Mouse (Mus musculus): Measurements from ENCODE around the gene Bms1. TPM values are rescaled to one million over a fixed set of nuclear protein-coding genes. Genes with fewer than 3 reads are reported as not detected.

The Bms1 gene
- total RNA-seq (2017): 67.5 and 69.5 TPM in 2 replicates

DNA sequence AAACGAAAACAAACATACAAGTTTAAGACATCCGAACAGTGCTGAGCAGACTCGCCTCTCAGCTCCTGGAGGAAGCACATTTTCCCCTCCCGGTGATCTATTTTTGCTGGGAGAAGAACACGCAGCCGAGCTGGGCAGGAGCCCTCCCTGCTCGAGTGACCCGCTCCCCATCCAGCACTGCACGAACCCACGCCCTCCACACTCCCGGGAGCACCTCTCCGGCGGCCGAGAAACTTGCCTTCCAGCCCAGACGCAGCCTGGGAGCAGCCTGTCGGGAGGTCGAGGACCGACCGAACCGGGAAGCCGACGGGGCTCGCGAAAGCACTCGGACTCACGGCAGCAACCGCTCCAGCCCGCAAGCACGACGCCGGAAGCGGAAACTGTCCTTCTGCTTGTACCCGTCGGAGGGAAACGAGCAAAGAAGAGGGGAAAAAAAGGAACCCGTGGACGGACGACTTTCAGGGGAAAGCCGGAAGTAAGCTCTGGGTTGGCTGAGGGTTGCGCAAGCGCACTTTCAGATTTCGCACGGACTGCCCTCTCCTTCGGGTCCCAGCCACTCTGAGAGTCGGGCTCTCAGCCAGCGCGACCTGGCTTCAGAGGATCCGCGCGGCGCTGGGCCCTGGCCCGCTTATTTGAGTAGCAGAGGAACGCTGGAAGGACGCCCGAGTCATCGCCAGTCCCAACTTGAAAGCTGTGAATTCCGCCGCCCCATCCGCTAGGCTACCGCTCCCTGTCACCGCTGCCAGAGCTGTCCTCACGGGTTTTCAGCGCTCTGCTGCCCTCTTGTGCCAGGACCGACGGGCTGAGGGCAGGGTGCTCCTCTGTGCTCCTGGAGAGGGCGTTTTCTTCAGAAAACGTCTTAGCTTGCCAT, at the start of gene Bms1:
Gene Bms1 (minus strand): TSS at position 425 of the 871 bp plus-strand sequence.
- ATAC-seq (ENCODE audit: extremely low read depth, insufficient number of reproducible peaks, low FRiP score, poor library complexity, severe bottlenecking): peak; percentile 93

DNA sequence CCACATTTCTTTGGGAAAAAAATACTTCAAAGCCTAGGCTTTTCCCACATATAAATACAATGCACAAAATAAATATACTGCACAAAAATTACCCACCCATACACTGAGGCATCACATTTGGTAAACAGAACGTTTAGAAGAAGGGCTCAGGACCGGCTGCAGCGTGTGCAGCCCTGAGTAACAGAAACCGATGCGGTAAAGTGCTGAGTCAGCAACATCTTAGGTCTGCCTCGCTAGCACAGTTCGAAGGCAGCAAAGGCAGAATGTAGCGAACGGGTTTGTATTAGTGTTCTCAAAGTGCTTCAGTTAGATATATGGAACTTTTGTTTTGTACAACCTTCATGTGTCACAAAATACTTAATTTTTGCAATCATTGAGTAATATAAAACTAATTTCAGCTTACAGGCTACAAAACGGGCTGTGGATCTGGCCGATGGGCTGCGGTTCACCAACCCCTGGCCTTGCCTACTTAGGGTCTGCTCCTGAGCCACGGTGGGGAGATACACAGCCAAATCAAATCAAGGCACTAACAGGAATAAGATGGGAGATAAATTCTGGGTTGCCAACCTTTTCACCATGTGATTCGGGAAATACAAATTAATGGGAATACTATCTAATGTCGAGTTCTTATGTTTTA, 42.9 kb upstream of the Bms1 start:
- ATAC-seq (ENCODE audit: extremely low read depth, insufficient number of reproducible peaks, low FRiP score, poor library complexity, severe bottlenecking): no peak

DNA sequence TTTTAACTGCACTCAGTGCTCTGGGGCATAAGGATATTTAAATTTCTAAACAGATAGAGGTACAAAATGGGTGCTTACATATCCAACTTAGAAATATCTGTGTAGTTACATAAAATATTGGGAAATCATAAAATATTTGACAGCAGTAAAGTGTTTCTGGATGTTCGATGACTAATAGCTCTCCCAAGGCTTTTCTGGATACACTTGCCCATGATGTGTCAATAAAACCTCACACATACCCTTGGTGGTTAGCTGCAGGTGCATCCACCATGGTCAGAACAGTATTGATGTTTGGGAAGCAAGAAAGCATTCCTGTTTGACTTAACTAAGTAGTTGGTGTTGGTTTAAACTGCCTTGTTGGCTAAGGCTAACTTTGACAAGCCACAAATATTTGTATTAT, 38.5 kb upstream of the Bms1 start:
- ATAC-seq (ENCODE audit: extremely low read depth, insufficient number of reproducible peaks, low FRiP score, poor library complexity, severe bottlenecking): no peak

DNA sequence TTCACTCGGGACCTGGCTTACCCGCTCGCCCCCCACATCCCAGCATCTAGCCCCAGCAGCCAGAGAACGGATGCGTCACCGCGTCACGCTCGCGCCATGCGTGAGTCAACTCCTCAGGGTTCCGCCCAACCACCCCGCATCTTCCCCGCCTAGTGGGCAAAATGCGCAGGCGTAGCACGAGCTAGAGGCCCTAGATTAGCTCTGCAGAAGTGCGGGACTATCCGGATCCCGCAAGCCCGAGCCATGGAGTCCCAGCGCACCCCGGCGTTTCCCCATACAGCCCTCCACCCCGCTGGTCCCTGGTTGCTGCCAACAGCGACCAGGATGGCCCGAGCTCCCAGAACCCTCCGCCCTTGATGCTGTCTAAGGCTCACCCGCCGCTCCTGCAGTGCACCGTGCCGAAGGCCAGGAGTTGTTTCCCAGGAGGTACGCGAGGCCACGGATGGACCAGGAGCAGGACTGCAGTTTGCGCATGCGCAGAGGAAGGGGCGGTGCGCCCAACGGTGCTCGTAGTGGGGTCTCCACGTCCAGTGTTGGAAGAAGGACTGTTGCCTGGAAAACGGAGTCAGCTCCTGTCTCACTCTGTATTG, 35.9 kb upstream of the Bms1 start, which contains the start of gene Zfp248:
Gene Zfp248 (minus strand): TSS at position 487 of the 590 bp plus-strand sequence.
- peak; percentile 87 for ATAC-seq (ENCODE audit: extremely low read depth, insufficient number of reproducible peaks, low FRiP score, poor library complexity, severe bottlenecking)

DNA sequence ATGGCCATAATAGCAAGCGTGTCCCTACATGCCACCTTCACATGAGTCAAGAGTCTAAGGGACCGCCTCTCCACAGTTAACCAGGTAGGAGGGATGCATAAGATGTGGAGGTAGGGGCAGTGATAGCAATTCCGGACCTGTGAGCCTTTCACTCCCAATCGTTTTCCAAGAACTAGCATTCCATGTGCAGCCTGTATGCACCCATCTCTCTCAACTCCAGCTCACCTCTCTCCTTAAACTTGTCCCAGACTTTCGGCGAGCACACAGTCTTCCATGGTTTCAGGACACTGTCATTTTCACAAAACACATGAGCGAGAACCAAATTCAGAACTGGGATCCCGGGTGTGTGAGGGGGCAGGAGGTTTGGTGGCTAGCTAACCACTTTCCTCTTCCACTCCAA, 35.2 kb upstream of the Bms1 start:
- no peak for ATAC-seq (ENCODE audit: extremely low read depth, insufficient number of reproducible peaks, low FRiP score, poor library complexity, severe bottlenecking)

DNA sequence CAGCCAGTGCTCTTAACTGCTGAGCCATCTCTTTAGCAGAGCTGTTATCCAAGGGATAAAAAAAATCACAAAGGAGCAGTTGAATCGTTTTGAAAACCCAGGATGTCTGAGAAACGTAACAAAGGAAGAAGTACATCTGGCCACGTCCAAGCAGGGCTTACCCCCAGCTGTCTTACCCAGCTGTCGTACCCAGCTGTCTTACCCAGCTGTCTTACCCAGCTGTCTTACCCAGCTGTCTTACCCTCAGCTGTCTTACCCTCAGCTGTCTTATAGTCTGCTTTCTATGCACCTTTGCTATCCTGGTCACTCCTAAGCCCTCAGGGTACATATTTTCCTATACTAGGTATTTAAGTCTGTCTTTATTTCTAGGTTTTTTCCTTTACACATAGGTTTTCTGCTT, 12.2 kb upstream of the Bms1 start:
- no peak for ATAC-seq (ENCODE audit: extremely low read depth, insufficient number of reproducible peaks, low FRiP score, poor library complexity, severe bottlenecking)

DNA sequence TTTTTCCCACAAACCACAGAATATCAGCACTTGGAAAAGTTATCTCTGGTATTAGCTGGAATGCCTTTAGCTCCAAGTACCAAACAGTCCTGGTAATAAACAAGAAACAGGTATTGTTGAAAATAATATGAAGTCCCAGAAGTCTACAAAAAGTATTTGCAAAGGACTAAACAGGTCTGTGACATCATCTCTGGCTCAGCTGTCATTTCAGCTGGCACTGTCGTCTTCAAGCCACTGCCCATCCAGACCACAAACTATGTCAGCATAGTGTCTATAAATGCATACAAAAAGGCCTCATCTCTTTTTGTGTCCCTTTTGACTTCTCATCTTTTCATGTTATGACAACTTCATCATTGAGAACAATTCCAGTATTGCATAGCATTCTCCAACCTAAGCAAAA, 7.4 kb upstream of the Bms1 start:
- ATAC-seq (ENCODE audit: extremely low read depth, insufficient number of reproducible peaks, low FRiP score, poor library complexity, severe bottlenecking): no peak

DNA sequence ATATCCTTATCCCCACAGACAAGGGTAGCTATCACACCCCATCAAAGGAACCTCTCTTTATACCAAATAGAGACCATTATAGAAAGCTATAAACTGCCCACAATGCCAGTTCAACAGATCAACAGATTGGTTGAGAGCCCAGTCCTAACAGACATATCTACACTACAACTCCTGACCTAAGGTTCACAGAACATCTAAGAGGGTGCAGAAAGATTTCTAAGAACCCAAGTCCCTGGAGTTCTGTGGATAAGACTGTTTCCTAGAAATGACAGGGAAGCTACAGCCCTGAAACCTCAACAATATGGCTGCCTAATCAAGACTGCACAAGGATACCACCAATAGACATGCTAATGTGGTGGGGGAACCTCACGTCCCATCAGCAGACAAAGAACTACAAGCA, 8.8 kb downstream of the Bms1 start:
- ATAC-seq (ENCODE audit: extremely low read depth, insufficient number of reproducible peaks, low FRiP score, poor library complexity, severe bottlenecking): no peak

DNA sequence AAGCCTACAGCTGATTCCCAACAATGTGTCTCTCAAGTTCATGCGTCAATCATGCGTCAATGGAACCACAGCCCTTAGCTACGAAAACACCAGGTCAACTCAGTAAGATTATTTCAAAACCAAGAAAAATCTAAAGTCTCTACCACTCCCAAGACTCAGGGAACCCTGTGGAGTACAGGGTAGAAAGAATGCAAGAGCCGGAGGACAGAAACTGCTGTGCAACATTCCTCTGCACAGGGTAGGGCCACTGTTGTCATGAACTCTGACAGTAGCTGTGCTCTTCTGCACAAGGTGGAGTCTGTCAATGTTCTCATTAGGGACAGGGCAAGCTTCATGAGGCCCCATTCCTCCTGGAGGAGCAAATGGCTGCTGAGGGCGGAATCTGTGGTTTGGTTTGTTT, 10.8 kb downstream of the Bms1 start:
- ATAC-seq (ENCODE audit: extremely low read depth, insufficient number of reproducible peaks, low FRiP score, poor library complexity, severe bottlenecking): no peak

DNA sequence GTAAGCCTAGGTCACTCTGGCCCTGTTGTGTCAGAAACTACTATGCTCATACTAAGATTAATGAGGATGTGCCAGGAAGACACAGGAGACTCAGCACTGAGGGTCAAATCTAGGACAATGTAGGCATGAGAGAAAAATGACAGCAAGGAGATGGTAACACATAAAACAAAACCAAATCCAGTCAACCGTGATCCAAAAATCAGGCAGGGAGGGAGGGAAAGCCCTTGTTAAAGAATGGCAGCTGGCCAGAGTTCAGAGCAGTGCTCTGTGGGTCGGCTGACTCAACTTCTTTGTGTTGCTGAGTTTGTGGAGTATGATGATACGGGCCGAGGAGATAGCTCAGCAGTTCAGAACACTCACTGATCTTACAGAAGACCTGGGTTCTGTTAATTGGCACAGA, 12.9 kb downstream of the Bms1 start:
- ATAC-seq (ENCODE audit: extremely low read depth, insufficient number of reproducible peaks, low FRiP score, poor library complexity, severe bottlenecking): no peak

DNA sequence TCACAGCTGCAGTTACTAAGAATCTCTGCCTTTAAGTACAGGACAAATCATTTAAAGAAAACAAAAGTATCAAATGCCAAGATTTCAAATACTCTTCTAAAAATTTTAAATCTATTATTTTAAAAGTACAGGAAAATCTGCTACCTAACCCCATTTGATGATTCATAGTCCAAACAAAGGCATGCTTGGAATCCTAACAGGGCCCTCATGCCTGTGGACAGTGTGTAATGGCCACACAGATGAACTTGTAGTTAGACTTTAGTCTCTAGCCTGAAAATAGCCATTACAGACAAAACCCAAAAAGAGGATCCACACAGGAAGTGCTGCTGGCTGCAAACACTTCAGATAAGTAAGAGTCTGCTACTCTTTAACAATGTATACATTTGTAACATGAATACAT, 28.5 kb downstream of the Bms1 start:
- ATAC-seq (ENCODE audit: extremely low read depth, insufficient number of reproducible peaks, low FRiP score, poor library complexity, severe bottlenecking): no peak

DNA sequence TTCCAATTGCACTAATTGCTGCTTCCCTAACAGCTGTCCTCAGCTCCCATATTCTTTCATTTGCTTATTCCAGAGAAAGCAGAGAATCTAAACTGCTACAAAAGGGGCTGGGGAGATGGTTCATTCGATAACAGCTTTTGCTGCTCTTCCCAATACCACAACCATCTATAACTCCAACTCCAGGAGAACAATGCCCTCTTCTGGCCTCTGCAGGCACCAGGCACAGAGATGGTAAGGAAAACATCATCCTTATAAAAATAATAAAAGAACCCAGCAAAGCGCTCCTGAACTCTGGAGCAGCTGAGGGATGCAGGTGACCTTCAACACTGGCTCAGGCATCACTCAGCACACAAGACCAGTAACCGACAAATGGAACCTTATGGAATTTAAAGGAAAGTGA, 33.3 kb downstream of the Bms1 start:
- ATAC-seq (ENCODE audit: extremely low read depth, insufficient number of reproducible peaks, low FRiP score, poor library complexity, severe bottlenecking): no peak

DNA sequence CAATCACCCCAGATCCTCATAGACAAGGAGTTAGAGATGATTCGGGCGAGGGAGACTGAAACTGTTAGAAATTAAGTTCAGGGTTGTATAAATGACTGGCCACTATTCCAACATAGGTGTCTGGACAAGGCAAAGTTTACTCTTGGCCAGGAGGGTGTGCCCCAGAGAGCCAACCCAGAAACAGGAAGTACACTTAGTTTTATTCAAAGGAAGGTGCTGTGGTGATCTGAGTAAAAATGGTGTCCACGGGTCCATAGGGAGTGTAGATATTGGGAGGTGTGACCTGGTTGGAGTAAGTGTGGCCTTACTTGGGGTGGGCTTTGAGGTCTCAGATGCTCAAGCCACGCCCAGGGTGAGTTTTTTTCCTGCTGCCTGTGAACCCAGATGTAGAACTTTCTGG, 38.0 kb downstream of the Bms1 start:
- ATAC-seq (ENCODE audit: extremely low read depth, insufficient number of reproducible peaks, low FRiP score, poor library complexity, severe bottlenecking): no peak

DNA sequence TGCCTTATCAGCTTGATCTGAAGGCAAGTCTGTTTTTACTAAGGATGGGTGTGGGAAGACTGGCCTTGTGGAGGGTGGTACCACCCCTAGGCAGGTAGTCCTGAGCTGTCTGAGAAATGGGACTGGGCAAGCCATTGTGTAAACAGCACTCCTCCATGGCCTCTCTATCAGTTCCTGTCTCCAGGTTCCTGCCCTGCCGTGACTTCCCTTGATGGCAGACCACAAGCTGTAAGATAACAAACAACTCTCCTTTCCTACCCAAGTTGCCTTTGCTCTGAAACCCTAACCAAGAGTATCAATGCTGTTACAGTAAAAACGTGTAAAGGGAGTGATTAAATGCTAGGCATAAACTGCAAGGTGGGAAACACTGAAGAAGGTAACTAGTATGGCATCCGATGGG, 38.6 kb downstream of the Bms1 start:
- ATAC-seq (ENCODE audit: extremely low read depth, insufficient number of reproducible peaks, low FRiP score, poor library complexity, severe bottlenecking): no peak

DNA sequence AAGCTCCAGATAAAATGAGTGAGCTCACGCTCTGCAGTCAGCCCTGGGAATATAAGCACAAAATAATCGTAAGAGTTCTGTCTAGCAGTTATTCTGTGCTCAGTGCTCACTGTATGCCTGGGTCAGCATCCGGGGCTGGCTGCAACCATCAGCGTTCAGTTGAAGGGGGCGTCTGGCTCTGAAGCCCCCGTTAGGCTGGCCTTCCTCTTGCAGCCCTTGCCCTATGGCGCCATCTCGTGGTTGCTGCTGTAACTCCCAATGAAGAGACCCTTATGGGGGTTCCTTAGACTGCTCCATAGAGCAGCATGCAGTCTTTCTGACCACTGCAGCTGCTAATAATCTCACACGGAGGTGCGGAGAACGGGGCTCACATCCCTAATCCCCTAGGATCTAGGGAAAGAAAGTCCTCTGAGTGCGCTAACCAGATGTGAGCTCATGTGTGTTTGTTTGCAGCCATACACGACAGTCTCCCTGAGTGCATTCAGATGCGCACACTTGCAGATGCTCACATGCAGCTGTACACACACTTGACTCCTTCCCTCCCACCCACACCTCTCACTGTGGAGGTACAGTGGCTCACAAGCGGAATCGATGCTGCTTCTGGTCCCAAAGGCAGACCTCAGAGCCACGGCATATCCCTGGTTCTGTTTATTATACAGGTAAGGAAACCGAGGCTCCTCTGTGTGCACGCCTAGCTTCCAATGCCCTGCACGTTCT, 39.7 kb downstream of the Bms1 start:
- no peak for ATAC-seq (ENCODE audit: extremely low read depth, insufficient number of reproducible peaks, low FRiP score, poor library complexity, severe bottlenecking)

DNA sequence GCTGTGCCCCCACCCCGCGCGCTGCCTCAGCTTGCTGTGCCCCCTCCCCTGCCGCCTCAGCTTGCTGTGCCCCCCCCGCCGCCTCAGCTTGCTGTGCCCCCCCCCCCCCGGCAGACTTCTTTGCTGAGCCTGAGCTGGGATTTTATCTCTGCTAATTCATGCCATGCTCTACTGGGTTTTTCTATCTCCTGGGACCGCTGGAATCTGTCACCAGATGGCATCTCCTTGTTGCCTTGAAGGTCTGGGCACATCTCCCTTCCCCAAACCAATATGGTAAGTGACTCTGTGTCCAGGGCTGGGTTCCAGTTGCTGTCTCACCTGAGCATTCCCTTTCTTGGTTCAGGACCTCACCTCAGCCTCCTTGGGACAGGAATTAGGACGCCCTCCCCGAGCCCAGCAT, 41.7 kb downstream of the Bms1 start:
- ATAC-seq (ENCODE audit: extremely low read depth, insufficient number of reproducible peaks, low FRiP score, poor library complexity, severe bottlenecking): no peak

DNA sequence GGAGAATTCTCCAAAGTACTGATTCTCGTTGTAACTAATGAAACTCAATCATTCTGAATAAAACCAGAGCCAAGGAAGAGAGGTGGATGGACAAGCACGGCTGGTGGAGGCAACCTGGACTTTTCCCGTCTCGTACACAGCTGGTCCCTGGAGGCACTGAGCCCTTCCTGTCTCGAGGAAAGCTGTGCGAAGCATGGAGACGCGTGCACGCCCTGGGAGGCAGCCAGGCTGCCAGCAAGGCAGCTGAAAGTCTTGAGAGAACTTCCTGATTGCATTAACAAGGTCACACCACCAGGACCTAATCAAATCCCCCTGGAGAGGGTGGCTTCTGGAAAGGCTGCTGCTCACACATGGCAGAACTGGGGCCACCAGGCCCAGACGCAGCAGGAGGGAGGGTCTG, 43.3 kb downstream of the Bms1 start:
- ATAC-seq (ENCODE audit: extremely low read depth, insufficient number of reproducible peaks, low FRiP score, poor library complexity, severe bottlenecking): no peak

DNA sequence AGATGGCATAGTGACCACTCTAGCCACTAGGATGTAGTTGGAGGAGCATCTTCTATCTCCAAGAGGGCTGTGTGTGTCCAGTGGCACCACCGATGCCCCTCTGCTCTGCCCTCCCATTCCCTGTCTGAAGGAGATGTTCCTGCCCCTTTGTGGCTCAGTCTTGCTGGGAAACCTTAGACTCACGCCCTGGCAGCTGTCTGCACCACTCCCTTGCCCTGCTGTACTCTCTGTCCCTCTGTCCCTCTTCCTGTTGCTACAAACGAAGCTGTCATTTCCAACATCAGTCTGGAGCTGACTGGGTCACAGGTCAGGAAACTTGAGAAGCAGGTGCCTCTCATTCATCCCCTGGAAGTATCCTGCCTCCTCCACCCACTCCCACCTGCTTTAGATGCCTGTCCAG, 43.8 kb downstream of the Bms1 start:
- no peak for ATAC-seq (ENCODE audit: extremely low read depth, insufficient number of reproducible peaks, low FRiP score, poor library complexity, severe bottlenecking)

DNA sequence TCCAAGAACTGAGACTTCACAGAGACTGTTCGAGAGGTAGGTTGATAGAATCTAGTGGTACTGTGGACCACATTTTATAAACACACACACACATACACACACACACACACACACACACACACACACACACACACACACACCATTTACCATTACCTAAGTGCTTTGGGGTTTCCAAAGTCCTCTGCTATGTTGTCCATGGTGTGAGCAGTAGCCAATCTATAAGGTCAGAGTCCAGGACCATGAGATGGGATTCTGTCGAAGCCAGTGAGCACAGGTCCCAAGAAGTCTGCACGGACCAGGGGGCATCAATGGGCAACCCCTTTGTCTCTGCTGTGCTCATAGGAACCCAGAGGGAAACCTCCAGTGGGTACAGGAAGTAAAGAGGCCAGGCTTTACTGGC, 44.2 kb downstream of the Bms1 start:
- ATAC-seq (ENCODE audit: extremely low read depth, insufficient number of reproducible peaks, low FRiP score, poor library complexity, severe bottlenecking): no peak

DNA sequence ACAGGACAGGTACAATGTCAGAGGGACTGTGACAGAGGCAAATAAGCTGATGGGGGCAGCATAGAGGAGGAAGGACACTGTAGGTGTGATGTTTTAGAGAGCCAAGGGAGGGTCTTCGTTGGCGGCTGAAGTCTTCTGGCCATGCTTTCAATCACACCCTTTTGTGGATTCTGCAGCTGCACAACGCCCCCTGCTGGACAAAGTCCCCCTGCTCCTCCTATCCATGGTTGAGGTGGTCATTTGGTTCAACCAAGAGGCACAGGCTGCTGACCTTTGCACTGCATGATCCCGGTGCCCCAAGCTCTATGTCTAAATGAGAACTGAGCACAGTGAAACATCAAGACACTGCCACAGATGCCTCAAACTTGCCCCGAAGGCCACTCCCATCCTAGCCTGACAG, 46.0 kb downstream of the Bms1 start:
- ATAC-seq (ENCODE audit: extremely low read depth, insufficient number of reproducible peaks, low FRiP score, poor library complexity, severe bottlenecking): no peak

Data from neutrophil, adult 5-6 weeks (primary cell).